Mouse (Mus musculus): ENCODE data around the gene Slc25a40. TPM values are rescaled to one million over a fixed set of nuclear protein-coding genes. Genes with fewer than 3 reads are reported as not detected.

The Slc25a40 gene
- polyA plus RNA-seq (2015; fragmentation: Nextera tagmentation; extraction: Ambion mirVana) = 3.8 and 5.6 TPM in 2 replicates

- no peaks in the 10 kb centered on the region for H3K9me3 ChIP-seq (replicated peaks)
- H3K27ac ChIP-seq = peak within 1 kb of the TSS; percentile 94
- H3K36me3 ChIP-seq = peaks cover 34% of the 10 kb centered on the region
- H3K4me1 ChIP-seq (replicated peaks) = peaks cover 39% of the 10 kb centered on the region
- H3K9ac ChIP-seq = peak within 1 kb of the TSS; percentile 96
- peak within 1 kb of the TSS; percentile 85 for H3K4me3 ChIP-seq (replicated peaks)
- WGBS (ENCODE audit: insufficient replicate concordance) = under 1% methylated on average over 93 of the region's 93 CpGs
- H3K4me2 ChIP-seq = peak within 1 kb of the TSS; percentile 81
- no peaks in the 10 kb centered on the region for H3K27me3 ChIP-seq
- DNase-seq (peak; percentile 88), ATAC-seq (ENCODE audit: low read depth) (peak; percentile 97)
Measured at GRCm38 (mm10) chr5:8422157-8422931, at the start of gene Slc25a40, which contains the start of gene Dbf4. Slc25a40 (plus strand) TSS chr5:8422850. Dbf4 (minus strand) TSS chr5:8422716.

- Histone ChIP-seq H3K36me3 (no peaks in the 10 kb centered on the region), H3K9ac (no peak overlapping the region), H3K4me2 (no peak overlapping the region), H3K4me3 (replicated peaks) (no peak overlapping the region), H3K4me1 (replicated peaks) (no peaks in the 10 kb centered on the region), H3K9me3 (replicated peaks) (no peaks in the 10 kb centered on the region), H3K27ac (no peak overlapping the region), H3K27me3 (peaks cover 11% of the 10 kb centered on the region)
- ATAC-seq (ENCODE audit: low read depth) = no peak
- WGBS (ENCODE audit: insufficient replicate concordance) = 60% methylated on average over 4 of the region's 4 CpGs
- no peak for DNase-seq
Measured at GRCm38 (mm10) chr5:8373415-8373814, 49.2 kb upstream of the Slc25a40 start.

DNA sequence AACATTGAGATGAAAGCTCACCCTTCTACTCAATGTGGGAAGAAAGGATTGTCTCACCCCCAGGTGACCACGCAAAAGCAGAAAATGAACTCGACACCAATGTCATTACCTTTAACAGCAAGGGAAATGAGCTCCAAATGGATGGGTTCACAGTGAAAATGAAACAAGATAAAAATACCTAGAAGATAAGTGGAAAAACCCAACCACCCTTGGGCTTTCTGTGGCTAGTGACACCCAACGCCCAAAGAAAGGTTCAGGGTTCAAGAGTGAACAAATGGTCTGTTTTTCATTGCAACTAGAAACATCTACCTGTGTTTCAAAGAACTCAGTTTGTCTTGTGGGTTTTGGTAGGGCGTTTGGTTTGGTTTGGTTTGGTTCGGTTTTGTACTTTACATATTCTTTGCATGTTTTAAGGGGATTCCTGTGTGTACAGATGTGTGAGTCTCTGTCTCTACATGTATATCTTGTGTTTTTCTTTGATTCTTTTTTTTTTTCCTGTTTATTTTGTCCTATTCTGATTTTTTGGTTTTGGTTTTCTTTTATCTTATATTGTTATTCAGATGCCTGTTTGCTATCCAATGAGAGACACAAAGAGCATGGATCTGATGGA lies 48.2 kb upstream of the Slc25a40 start:
- H3K4me2 ChIP-seq = no peak overlapping the region
- no peak for ATAC-seq (ENCODE audit: low read depth)

GRCm38 (mm10) chr5:8393891-8394583 lies 28.6 kb upstream of the Slc25a40 start:
- Histone ChIP-seq H3K9ac (no peak overlapping the region), H3K4me2 (no peak overlapping the region), H3K27ac (no peak overlapping the region), H3K27me3 (no peaks in the 10 kb centered on the region), H3K4me3 (replicated peaks) (no peak overlapping the region), H3K9me3 (replicated peaks) (no peaks in the 10 kb centered on the region), H3K36me3 (peaks cover 23% of the 10 kb centered on the region), H3K4me1 (replicated peaks) (no peaks in the 10 kb centered on the region)
- 67% methylated on average over 1 of the region's 1 CpGs for WGBS (ENCODE audit: insufficient replicate concordance)
- no peak for DNase-seq
- ATAC-seq (ENCODE audit: low read depth) = no peak

More for the DNA sequence above, 48.2 kb upstream of the Slc25a40 start:
- 63% methylated on average over 5 of the region's 5 CpGs for WGBS (ENCODE audit: insufficient replicate concordance)
- H3K27me3 ChIP-seq = 0 out of 2 replicates have a peak, but pooled peaks cover 4% of the 10 kb centered on the region
- no peak overlapping the region for H3K9ac ChIP-seq
- DNase-seq = no peak
- no peaks in the 10 kb centered on the region for H3K9me3 ChIP-seq (replicated peaks)
- H3K4me1 ChIP-seq (replicated peaks) = no peaks in the 10 kb centered on the region
- H3K27ac ChIP-seq = no peak overlapping the region
- no peak overlapping the region for H3K4me3 ChIP-seq (replicated peaks)
- H3K36me3 ChIP-seq = no peaks in the 10 kb centered on the region

DNA sequence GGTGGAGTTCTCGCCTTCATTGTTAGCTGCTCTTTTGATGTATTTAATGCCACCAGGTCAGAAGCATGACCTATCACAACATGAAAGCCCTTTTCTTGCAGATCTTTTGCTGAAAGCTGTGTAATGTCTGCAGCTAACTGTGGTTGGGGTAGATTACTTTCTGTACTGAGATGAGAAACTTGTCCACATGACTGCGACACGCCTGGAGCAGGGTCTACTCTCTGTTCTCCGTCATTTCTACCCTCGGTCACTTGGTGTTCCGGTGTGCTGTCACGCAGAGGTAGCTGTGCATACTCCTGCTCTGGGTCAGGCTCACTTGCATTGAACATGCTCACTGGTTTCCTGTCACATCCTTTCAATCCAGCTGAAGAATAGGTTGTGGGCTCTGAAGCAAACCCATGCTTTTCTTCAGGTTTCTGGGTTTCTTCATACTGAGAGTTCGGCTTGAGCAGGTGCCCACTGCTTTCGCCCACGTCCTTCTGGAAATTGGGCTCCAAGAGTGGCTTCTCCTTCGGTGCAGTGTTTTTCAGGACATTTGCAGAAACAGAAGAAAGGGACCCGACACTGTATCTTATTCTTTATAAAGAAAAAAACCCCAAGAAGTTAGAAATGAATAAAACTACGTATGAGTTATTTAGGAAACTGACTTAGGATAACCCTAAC lies 24.9 kb upstream of the Slc25a40 start:
- no peak for ATAC-seq (ENCODE audit: low read depth)
- Histone ChIP-seq H3K9me3 (replicated peaks) (no peaks in the 10 kb centered on the region), H3K4me3 (replicated peaks) (no peak overlapping the region)

DNA sequence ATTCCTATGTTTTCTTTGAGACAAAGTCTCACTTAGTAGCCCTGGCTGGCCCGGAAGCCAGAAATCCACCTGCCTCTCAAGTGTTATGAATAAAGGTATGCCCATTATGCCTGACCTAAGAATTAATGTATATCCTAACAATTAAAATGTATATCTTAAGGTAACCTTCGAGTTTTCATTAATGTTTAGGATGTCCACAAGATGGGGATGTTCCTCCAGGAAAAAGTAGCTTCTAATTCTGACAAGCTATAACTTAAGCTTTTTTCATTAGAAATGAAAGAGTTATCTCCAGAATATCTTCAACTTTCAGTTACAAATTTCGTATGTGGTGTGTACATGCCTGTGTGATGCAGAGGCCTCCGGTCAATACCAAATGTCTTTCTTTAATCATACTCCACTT lies 13.9 kb upstream of the Slc25a40 start:
- Histone ChIP-seq H3K27me3 (no peaks in the 10 kb centered on the region), H3K9ac (no peak overlapping the region), H3K4me3 (replicated peaks) (no peak overlapping the region), H3K4me2 (no peak overlapping the region), H3K4me1 (replicated peaks) (peaks cover 3% of the 10 kb centered on the region), H3K27ac (no peak overlapping the region), H3K9me3 (replicated peaks) (no peaks in the 10 kb centered on the region), H3K36me3 (peaks cover 79% of the 10 kb centered on the region)
- no peak for ATAC-seq (ENCODE audit: low read depth)
- 83% methylated on average over 4 of the region's 4 CpGs for WGBS (ENCODE audit: insufficient replicate concordance)
- DNase-seq = no peak

More for the DNA sequence above, 24.9 kb upstream of the Slc25a40 start:
- no peak overlapping the region for H3K4me2 ChIP-seq
- no peak for DNase-seq
- no peaks in the 10 kb centered on the region for H3K27me3 ChIP-seq
- no peaks in the 10 kb centered on the region for H3K4me1 ChIP-seq (replicated peaks)
- WGBS (ENCODE audit: insufficient replicate concordance) = 89% methylated on average over 13 of the region's 13 CpGs
- H3K9ac ChIP-seq = no peak overlapping the region
- H3K27ac ChIP-seq = no peak overlapping the region
- H3K36me3 ChIP-seq = peaks cover 44% of the 10 kb centered on the region

GRCm38 (mm10) chr5:8416683-8417413 lies 5.8 kb upstream of the Slc25a40 start:
- whole genome bisulfite sequencing (ENCODE audit: insufficient replicate concordance) = 73% methylated on average over 3 of the region's 3 CpGs
- no peak overlapping the region for H3K27ac ChIP-seq
- ATAC-seq (ENCODE audit: low read depth) = no peak
- H3K9ac ChIP-seq = no peak overlapping the region
- H3K27me3 ChIP-seq = no peaks in the 10 kb centered on the region
- no peak for DNase-seq
- H3K4me1 ChIP-seq (replicated peaks) = peaks cover 29% of the 10 kb centered on the region
- peaks cover 75% of the 10 kb centered on the region for H3K36me3 ChIP-seq
- H3K4me2 ChIP-seq = no peak overlapping the region
- no peaks in the 10 kb centered on the region for H3K9me3 ChIP-seq (replicated peaks)
- no peak overlapping the region for H3K4me3 ChIP-seq (replicated peaks)

GRCm38 (mm10) chr5:8417443-8417842 lies 5.2 kb upstream of the Slc25a40 start:
- Histone ChIP-seq H3K4me3 (replicated peaks) (no peak overlapping the region), H3K4me2 (no peak overlapping the region), H3K9me3 (replicated peaks) (no peaks in the 10 kb centered on the region), H3K36me3 (peaks cover 70% of the 10 kb centered on the region), H3K9ac (no peak overlapping the region), H3K27ac (no peak overlapping the region), H3K27me3 (no peaks in the 10 kb centered on the region), H3K4me1 (replicated peaks) (peaks cover 29% of the 10 kb centered on the region)
- 31% methylated on average over 1 of the region's 1 CpGs for WGBS (ENCODE audit: insufficient replicate concordance)
- ATAC-seq (ENCODE audit: low read depth) (no peak), DNase-seq (no peak)

DNA sequence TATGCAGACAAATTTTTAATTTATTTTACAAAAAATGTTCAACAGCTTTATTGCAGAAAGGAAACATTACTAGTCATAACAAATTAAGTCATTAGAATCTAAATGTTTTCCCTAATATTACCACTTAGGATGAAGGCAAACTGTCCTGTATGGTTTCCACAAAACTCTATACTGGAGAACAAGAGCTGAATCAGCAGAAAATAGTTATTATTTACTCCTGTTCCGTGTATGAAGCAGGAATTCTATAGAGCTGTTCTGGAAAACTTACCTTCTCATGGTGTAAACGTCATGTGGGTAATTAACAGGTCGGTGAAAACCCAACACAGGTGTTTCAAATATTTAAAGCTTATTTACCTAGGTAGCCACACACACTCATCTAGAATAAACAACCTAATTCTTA lies 1.2 kb upstream of the Slc25a40 start:
- Histone ChIP-seq H3K4me2 (peak overlapping the region; percentile 66), H3K27me3 (no peaks in the 10 kb centered on the region), H3K27ac (peak overlapping the region; percentile 94; the same call in 1 of the 2 replicates), H3K4me3 (replicated peaks) (peak overlapping the region; percentile 85), H3K4me1 (replicated peaks) (peaks cover 40% of the 10 kb centered on the region), H3K9me3 (replicated peaks) (no peaks in the 10 kb centered on the region), H3K36me3 (peaks cover 44% of the 10 kb centered on the region), H3K9ac (peak overlapping the region; percentile 96)
- DNase-seq = no peak
- no peak for ATAC-seq (ENCODE audit: low read depth)
- 9% methylated on average over 3 of the region's 3 CpGs for WGBS (ENCODE audit: insufficient replicate concordance)
